Mouse (Mus musculus) testis, postnatal 10 days (tissue): ENCODE measurements around the gene Pknox2.

Experiments used
- DNase-seq: peaks from one replicate; pipeline ENCODE4 v3.0.0; 2021; ENCODE audit warnings: low spot score

Pknox2 gene

GRCm38 (mm10) chr9:37047490-37047889 lies 99.7 kb downstream of the Pknox2 start:
- peak; percentile 54 for DNase-seq

GRCm38 (mm10) chr9:37045875-37046274 lies 101.3 kb downstream of the Pknox2 start:
- DNase-seq = no peak

- no peak for DNase-seq
Measured at GRCm38 (mm10) chr9:37044165-37044564, 103.0 kb downstream of the Pknox2 start.

GRCm38 (mm10) chr9:37038859-37039258 lies 108.3 kb downstream of the Pknox2 start:
- no peak for DNase-seq

- no peak for DNase-seq
Measured at GRCm38 (mm10) chr9:37038445-37038844, 108.8 kb downstream of the Pknox2 start.

- no peak for DNase-seq
Measured at GRCm38 (mm10) chr9:37037405-37037804, 109.8 kb downstream of the Pknox2 start.

GRCm38 (mm10) chr9:37035248-37035647 lies 112.0 kb downstream of the Pknox2 start:
- no peak for DNase-seq

GRCm38 (mm10) chr9:37034316-37034715 lies 112.9 kb downstream of the Pknox2 start:
- DNase-seq = no peak

- peak; percentile 53 for DNase-seq
Measured at GRCm38 (mm10) chr9:37030347-37031213, 116.6 kb downstream of the Pknox2 start.

- no peak for DNase-seq
Measured at GRCm38 (mm10) chr9:37029811-37030346, 117.3 kb downstream of the Pknox2 start.

GRCm38 (mm10) chr9:37027825-37028575 lies 119.2 kb downstream of the Pknox2 start:
- DNase-seq = no peak

GRCm38 (mm10) chr9:37025913-37026312 lies 121.3 kb downstream of the Pknox2 start:
- no peak for DNase-seq

- DNase-seq = no peak
Measured at GRCm38 (mm10) chr9:37021586-37022230, 125.5 kb downstream of the Pknox2 start.

GRCm38 (mm10) chr9:37018154-37018553 lies 129.1 kb downstream of the Pknox2 start:
- DNase-seq = no peak

GRCm38 (mm10) chr9:37017169-37017568 lies 130.0 kb downstream of the Pknox2 start:
- DNase-seq = no peak

GRCm38 (mm10) chr9:37016165-37016564 lies 131.0 kb downstream of the Pknox2 start:
- DNase-seq = no peak

GRCm38 (mm10) chr9:37013565-37013964 lies 133.6 kb downstream of the Pknox2 start:
- no peak for DNase-seq

GRCm38 (mm10) chr9:37008090-37008489 lies 139.1 kb downstream of the Pknox2 start:
- no peak for DNase-seq

- no peak for DNase-seq
Measured at GRCm38 (mm10) chr9:37004676-37005075, 142.5 kb downstream of the Pknox2 start.

GRCm38 (mm10) chr9:37001935-37002535 lies 145.2 kb downstream of the Pknox2 start:
- DNase-seq = no peak

- DNase-seq = no peak
Measured at GRCm38 (mm10) chr9:36999393-36999792, 147.8 kb downstream of the Pknox2 start.
